In genomic region chr16:23332686-23333085, GRCm38 (mm10) we compare ENCODE assay signal across 17 mouse cellular contexts.
A peak's percentile ranks its signal among the peaks of the same experiment; 100 is the strongest.
DNase-seq lines count a peak whose midpoint lies in the region; TF ChIP-seq lines count a peak whose summit lies in the region.
"Had no signal": no experiment of that assay in that cellular context is flagged by ENCODE, and none has a peak within 500 bp of the region (broad histone marks: within the 10 kb centered on the region; RNA-seq: fewer than 3 reads in every experiment).

No protein-coding gene starts in this region.

- H3K4me1 ChIP-seq in testis, adult 2 months (ENCODE audit: control insufficient read depth, insufficient read depth, low read length) = no peaks in the 10 kb centered on the region
- H3K4me1 ChIP-seq: limb, embryonic 15.5 days; neural tube, embryonic 12.5 days had no signal

- H3K4me3 ChIP-seq in testis, adult 2 months (ENCODE audit: control insufficient read depth, low read depth, low read length) = no peak overlapping the region
- H3K4me3 ChIP-seq: limb, embryonic 15.5 days; neural tube, embryonic 12.5 days had no signal

- TF ChIP-seq CTCF in testis, adult 2 months (IDR thresholded peaks at IDR 0.05; ENCODE audit: control insufficient read depth, insufficient read depth, insufficient replicate concordance, low read depth, low read length) = no peak

- 0 out of 2 replicates have a peak overlapping the region, but pooled peaks have one; percentile 9 for H3K27ac ChIP-seq in testis, adult 2 months (ENCODE audit: control insufficient read depth, insufficient read depth, low read depth, low read length)
- H3K27ac ChIP-seq: limb, embryonic 15.5 days; neural tube, embryonic 12.5 days; stomach, postnatal 0 days had no signal

- TF ChIP-seq POLR2A in testis, adult 2 months (IDR thresholded peaks at IDR 0.05; ENCODE audit: control insufficient read depth, low read depth, low read length) = no peak

- no peaks in the 10 kb centered on the region for H3K36me3 ChIP-seq in testis, adult 2 months (ENCODE audit: control insufficient read depth, insufficient read depth, low read length)
- H3K36me3 ChIP-seq: G1E had no signal

- peak; percentile 35 for DNase-seq in gastrocnemius, adult 18-20 months (ENCODE audit: low spot score)
- DNase-seq in gastrocnemius, postnatal 4 days (ENCODE audit: low spot score in 2 of 2) = no peak
- DNase-seq in kidney, adult 18-20 months = peak; percentile 7
- no peak for DNase-seq in kidney, adult 9 months
- DNase-seq in testis, postnatal 10 days (ENCODE audit: low spot score) = no peak
- DNase-seq in right cerebral cortex, postnatal 4 days = no peak
- no peak for DNase-seq in embryo, embryonic 11 days
- DNase-seq: cerebellum, postnatal 10 days; gastrocnemius, postnatal 36 days; layer of hippocampus, postnatal 36 days; right cerebral cortex, postnatal 14 days; thymus, postnatal 25 days had no signal

- no peaks in the 10 kb centered on the region for H3K27me3 ChIP-seq in testis, adult 2 months (ENCODE audit: control insufficient read depth, insufficient read depth, low read length)
- H3K27me3 ChIP-seq: limb, embryonic 15.5 days; neural tube, embryonic 12.5 days had no signal

Comparison
In these comparisons a context has a peak if more than half of its experiments do, and no peak if none do; other contexts are left out.
1. DNase-seq: peak in gastrocnemius, adult 18-20 months (single experiment) and kidney, adult 18-20 months (single experiment); none in gastrocnemius, postnatal 4 days (0 of 2), kidney, adult 9 months (single experiment), testis, postnatal 10 days (single experiment), right cerebral cortex, postnatal 4 days (single experiment) and embryo, embryonic 11 days (single experiment).